Mouse (Mus musculus) liver, adult 2 months (tissue): ENCODE results near the gene 1700013G24Rik.

Experiments
- CTCF ChIP-seq: fragments of 200-500 bp; IDR thresholded peaks from 2 replicates; pipeline ENCODE4 v1.5.1; 2011; ENCODE audit warnings: low read depth, low read length, control low read depth
- POLR2A ChIP-seq: fragments of 200-500 bp; IDR thresholded peaks from 2 replicates; pipeline ENCODE4 v1.6.1; 2011; ENCODE audit warnings: low read length, control low read depth; ENCODE audit not compliant: insufficient read depth; ENCODE audit errors: extremely low read depth

DNA sequence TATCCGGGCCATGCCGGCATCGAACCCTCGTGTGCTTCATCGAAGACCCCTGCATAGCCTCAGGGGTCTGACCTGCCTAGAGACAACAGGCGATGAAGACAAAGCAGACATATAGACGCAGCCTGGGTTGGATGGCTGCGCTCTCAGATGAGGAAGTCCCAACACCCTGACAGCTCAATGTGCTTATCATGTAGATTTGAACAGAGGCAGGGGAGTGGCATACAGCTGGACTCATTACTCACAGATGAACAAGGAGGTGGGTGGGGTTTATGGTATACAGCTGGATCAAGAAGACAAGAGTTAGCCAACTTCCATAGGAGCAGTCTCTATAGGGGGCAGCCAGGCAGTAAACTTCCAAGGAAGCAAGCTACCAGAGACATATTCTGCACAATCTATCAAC lies 14.2 kb upstream of the 1700013G24Rik start:
- TF ChIP-seq CTCF (no peak), POLR2A (no peak)
